9 mouse cellular contexts compared by ENCODE assay signal in genomic region chr19:17355361-17355760, GRCm38 (mm10). TPM values are rescaled to one million over a fixed set of nuclear protein-coding genes. Genes with fewer than 3 reads are reported as not detected.
DNase-seq lines count a peak whose midpoint lies in the region; ATAC-seq lines count a peak whose summit lies in the region.
"Had no signal": no experiment of that assay in that cellular context is flagged by ENCODE, and none has a peak within 500 bp of the region (broad histone marks: within the 10 kb centered on the region; RNA-seq: fewer than 3 reads in every experiment).

No protein-coding gene starts in this region.

- peaks cover 34% of the 10 kb centered on the region for H3K27me3 ChIP-seq in forebrain, embryonic 12.5 days
- peaks cover 5% of the 10 kb centered on the region for H3K27me3 ChIP-seq in forebrain, embryonic 11.5 days (ENCODE audit: control insufficient read depth, insufficient read depth, low read length)
- H3K27me3 ChIP-seq in megakaryocyte, embryonic 14.5 days (replicated peaks), result no peaks in the 10 kb centered on the region
- H3K27me3 ChIP-seq in limb, embryonic 15.5 days, result no peaks in the 10 kb centered on the region
- no peaks in the 10 kb centered on the region for H3K27me3 ChIP-seq in splenic B cell, adult 2 months (ENCODE audit: control insufficient read depth, insufficient read depth, low read length, poor library complexity, severe bottlenecking)

- H3K9ac ChIP-seq in forebrain, embryonic 12.5 days, result no peak overlapping the region
- no peak overlapping the region for H3K9ac ChIP-seq in forebrain, embryonic 11.5 days (ENCODE audit: low read length)
- no peak overlapping the region for H3K9ac ChIP-seq in limb, embryonic 15.5 days

- H3K36me3 ChIP-seq in forebrain, embryonic 12.5 days (replicated peaks), result no peaks in the 10 kb centered on the region
- no peaks in the 10 kb centered on the region for H3K36me3 ChIP-seq in forebrain, embryonic 11.5 days (ENCODE audit: control insufficient read depth, insufficient read depth, low read length)
- H3K36me3 ChIP-seq in megakaryocyte, embryonic 14.5 days (replicated peaks; ENCODE audit: low read length), result peaks cover 32% of the 10 kb centered on the region
- H3K36me3 ChIP-seq in limb, embryonic 15.5 days, result no peaks in the 10 kb centered on the region
- no peaks in the 10 kb centered on the region; the same call in 1 of the 2 replicates for H3K36me3 ChIP-seq in splenic B cell, adult 2 months (ENCODE audit: control insufficient read depth, insufficient read depth, low read length, poor library complexity, severe bottlenecking)

- no peak overlapping the region for H3K4me3 ChIP-seq in forebrain, embryonic 12.5 days (replicated peaks)
- H3K4me3 ChIP-seq in forebrain, embryonic 11.5 days (ENCODE audit: low read depth, low read length), result no peak overlapping the region
- peak overlapping the region; percentile 97 for H3K4me3 ChIP-seq in megakaryocyte, embryonic 14.5 days (replicated peaks)
- H3K4me3 ChIP-seq in limb, embryonic 15.5 days, result peak overlapping the region; percentile 52

- ATAC-seq in forebrain, embryonic 12.5 days (ENCODE audit: low FRiP score), result no peak
- ATAC-seq in forebrain, embryonic 11.5 days (replicated peaks; ENCODE audit: low FRiP score), result no peak
- no peak for ATAC-seq in megakaryocyte, adult 5-6 weeks (ENCODE audit: poor library complexity, severe bottlenecking)
- ATAC-seq in limb, embryonic 15.5 days (ENCODE audit: insufficient number of reproducible peaks, low FRiP score, low TSS enrichment, low read depth), result no peak
- no peak for ATAC-seq in granulocyte monocyte progenitor cell, adult 5-6 weeks (replicated peaks; ENCODE audit: poor library complexity, severe bottlenecking)
- ATAC-seq: CD4-positive, CD25-positive, alpha-beta regulatory T cell, adult 4 months had no signal

- peaks cover 6% of the 10 kb centered on the region for H3K4me1 ChIP-seq in forebrain, embryonic 12.5 days
- peaks cover 6% of the 10 kb centered on the region; the same call in 1 of the 2 replicates for H3K4me1 ChIP-seq in forebrain, embryonic 11.5 days (replicated peaks; ENCODE audit: control insufficient read depth, insufficient read depth, low read length)
- peaks cover 84% of the 10 kb centered on the region for H3K4me1 ChIP-seq in megakaryocyte, embryonic 14.5 days
- peaks cover 8% of the 10 kb centered on the region; the same call in 1 of the 2 replicates for H3K4me1 ChIP-seq in limb, embryonic 15.5 days

- 36% methylated on average over 4 of the region's 4 CpGs for WGBS in forebrain, embryonic 12.5 days
- 41% methylated on average over 4 of the region's 4 CpGs for WGBS in forebrain, embryonic 11.5 days
- WGBS in limb, embryonic 15.5 days, result 35% methylated on average over 4 of the region's 4 CpGs

- no peak overlapping the region for H3K27ac ChIP-seq in forebrain, embryonic 12.5 days
- H3K27ac ChIP-seq in forebrain, embryonic 11.5 days (ENCODE audit: low read depth, low read length), result no peak overlapping the region
- H3K27ac ChIP-seq in limb, embryonic 15.5 days, result no peak overlapping the region

- H3K9me3 ChIP-seq in forebrain, embryonic 12.5 days, result no peaks in the 10 kb centered on the region
- no peaks in the 10 kb centered on the region for H3K9me3 ChIP-seq in forebrain, embryonic 11.5 days (ENCODE audit: control insufficient read depth, low read length)
- H3K9me3 ChIP-seq in megakaryocyte, embryonic 14.5 days, result no peaks in the 10 kb centered on the region
- H3K9me3 ChIP-seq in limb, embryonic 15.5 days, result no peaks in the 10 kb centered on the region

- DNase-seq in forebrain, embryonic 11.5 days (ENCODE audit: low spot score), result no peak
- peak; percentile 47 for DNase-seq in splenic B cell, adult 2 months (ENCODE audit: low read depth, low spot score)
- DNase-seq in adrenal gland, adult 2 months, result no peak

- H3K4me2 ChIP-seq in forebrain, embryonic 12.5 days, result peak overlapping the region; percentile 91; the same call in 1 of the 2 replicates
- no peak overlapping the region for H3K4me2 ChIP-seq in forebrain, embryonic 11.5 days (ENCODE audit: low read depth, low read length, severe bottlenecking)
- peak overlapping the region; percentile 87 for H3K4me2 ChIP-seq in limb, embryonic 15.5 days

RNA-seq across cellular contexts. Expression of gene Gcnt1, which starts 17.3 kb away (rescaled TPM):
- polyA plus RNA-seq in forebrain, embryonic 12.5 days (2016; fragmentation: Nextera tagmentation; extraction: Ambion mirVana), result 2.1 and 2.3 TPM in 2 replicates
- polyA plus RNA-seq in forebrain, embryonic 11.5 days (2014; fragmentation: Nextera tagmentation; extraction: Ambion mirVana), result 2.8 and 3.4 TPM in 2 replicates
- 0.73 TPM in 1 of 2 replicates, not detected in the other for polyA plus RNA-seq in megakaryocyte, embryonic 14.5 days (2012; ENCODE audit: insufficient read depth, low replicate concordance)
- total RNA-seq in megakaryocyte, adult 5-6 weeks (2015), result 44.5 and 46.8 TPM in 2 replicates
- total RNA-seq in megakaryocyte, adult 5-6 weeks (2017), result 45.1 and 51.0 TPM in 2 replicates
- polyA plus RNA-seq in limb, embryonic 15.5 days (2015; fragmentation: Nextera tagmentation; extraction: Ambion mirVana), result 4.8 TPM in 2 replicates
- total RNA-seq in granulocyte monocyte progenitor cell, adult 5-6 weeks (2014; fragmentation: Nextera tagmentation), result 18.2 and 22.2 TPM in 2 replicates
- total RNA-seq in granulocyte monocyte progenitor cell, adult 5-6 weeks (2017), result 27.4 and 29.9 TPM in 2 replicates
- total RNA-seq in adrenal gland, adult 2 months (2021), result 1 to 10 TPM; 2.4 to 2.6 TPM
- polyA plus RNA-seq in adrenal gland, adult 2 months (2012; rRNA removed), result 0.35 and 0.79 TPM in 2 replicates

RNA-seq across cellular contexts. Expression of gene Rfk, which starts 38.5 kb away (rescaled TPM):
- polyA plus RNA-seq in forebrain, embryonic 12.5 days (2016; fragmentation: Nextera tagmentation; extraction: Ambion mirVana), result 95.0 and 95.1 TPM in 2 replicates
- 87.2 and 96.4 TPM in 2 replicates for polyA plus RNA-seq in forebrain, embryonic 11.5 days (2014; fragmentation: Nextera tagmentation; extraction: Ambion mirVana)
- polyA plus RNA-seq in megakaryocyte, embryonic 14.5 days (2012; ENCODE audit: insufficient read depth, low replicate concordance), result 15.5 and 50.4 TPM in 2 replicates
- total RNA-seq in megakaryocyte, adult 5-6 weeks (2015), result 70.7 and 70.8 TPM in 2 replicates
- total RNA-seq in megakaryocyte, adult 5-6 weeks (2017), result 24.0 and 26.4 TPM in 2 replicates
- 49.1 and 53.7 TPM in 2 replicates for polyA plus RNA-seq in limb, embryonic 15.5 days (2015; fragmentation: Nextera tagmentation; extraction: Ambion mirVana)
- total RNA-seq in granulocyte monocyte progenitor cell, adult 5-6 weeks (2014; fragmentation: Nextera tagmentation), result 32.9 and 41.9 TPM in 2 replicates
- total RNA-seq in granulocyte monocyte progenitor cell, adult 5-6 weeks (2017), result 23.2 and 27.1 TPM in 2 replicates
- 100 to 1,000 TPM in 1 of 2 experiments, 10 to 100 TPM in 1; 85.5 to 566 TPM for total RNA-seq in adrenal gland, adult 2 months (2021)
- 322 and 833 TPM in 2 replicates for polyA plus RNA-seq in adrenal gland, adult 2 months (2012; rRNA removed)

Comparison
In these comparisons a context has a peak if more than half of its experiments do, and no peak if none do; other contexts are left out.
1. H3K4me3 ChIP-seq: peak in megakaryocyte, embryonic 14.5 days (single experiment) and limb, embryonic 15.5 days (single experiment); none in forebrain, embryonic 12.5 days (single experiment) and forebrain, embryonic 11.5 days (single experiment).